Mouse (Mus musculus) E14TG2a.4 (cell line): ENCODE data around the gene Irak1.

ENCODE experiments used
- H3K27me3 ChIP-seq: 2 replicates; pipeline ENCODE4 v1.6.1; 2014; ENCODE audit warnings: low read length, control low read depth; ENCODE audit not compliant: insufficient read depth
- H3K36me3 ChIP-seq: 2 replicates; pipeline ENCODE4 v1.6.1; 2014; ENCODE audit warnings: low read length, control low read depth; ENCODE audit not compliant: insufficient read depth
- H3K4me1 ChIP-seq: replicated peaks from 2 replicates; pipeline ENCODE4 v1.6.1; 2014; ENCODE audit warnings: low read depth, low read length, control low read depth
- H3K4me3 ChIP-seq: replicated peaks from 2 replicates; pipeline ENCODE4 v1.5.1; 2014; ENCODE audit warnings: mild to moderate bottlenecking, low read length
- H3K9me3 ChIP-seq: 2 replicates; pipeline ENCODE4 v1.6.1; 2014; ENCODE audit warnings: low read length, control low read depth
- CTCF ChIP-seq: conservative IDR thresholded peaks from 2 replicates; pipeline ENCODE4 v1.5.1; 2014; ENCODE audit warnings: low read length
- NANOG ChIP-seq: IDR thresholded peaks from 2 replicates; pipeline ENCODE4 v1.6.1; 2014; ENCODE audit warnings: borderline replicate concordance, low read length, mixed read lengths
- POU5F1 ChIP-seq: IDR thresholded peaks from 2 replicates; pipeline ENCODE4 v1.6.1; 2014; ENCODE audit warnings: low read length, borderline replicate concordance

Irak1 gene

DNA sequence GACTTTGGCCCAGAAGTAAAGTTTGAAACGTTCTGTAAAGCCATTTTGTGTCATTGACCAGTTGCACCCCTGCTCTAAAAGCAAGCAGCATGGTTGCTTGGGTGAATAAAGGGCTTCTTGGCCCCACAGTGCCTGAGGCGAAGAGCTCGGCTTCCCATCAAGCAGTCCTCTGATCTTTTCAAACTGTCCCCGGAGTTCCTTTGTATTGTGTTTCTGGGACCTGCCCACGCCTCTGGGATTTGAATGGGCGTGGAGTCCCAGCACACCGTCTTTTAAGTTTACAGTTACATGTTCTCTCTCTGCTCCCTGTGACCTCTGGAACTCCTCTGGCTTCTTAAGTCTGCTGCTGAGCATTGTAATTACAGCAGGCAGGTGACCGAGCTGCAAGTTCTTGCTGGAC, 15.7 kb downstream of the Irak1 start:
- no peaks in the 10 kb centered on the region for H3K27me3 ChIP-seq
- H3K9me3 ChIP-seq, result no peaks in the 10 kb centered on the region
- TF ChIP-seq POU5F1, result no peak
- peak; percentile 55; the same call in 1 of the 2 replicates for TF ChIP-seq NANOG
- no peak for TF ChIP-seq CTCF
- H3K36me3 ChIP-seq, result no peaks in the 10 kb centered on the region
- H3K4me3 ChIP-seq, result no peak overlapping the region
- H3K4me1 ChIP-seq, result peaks cover 31% of the 10 kb centered on the region

DNA sequence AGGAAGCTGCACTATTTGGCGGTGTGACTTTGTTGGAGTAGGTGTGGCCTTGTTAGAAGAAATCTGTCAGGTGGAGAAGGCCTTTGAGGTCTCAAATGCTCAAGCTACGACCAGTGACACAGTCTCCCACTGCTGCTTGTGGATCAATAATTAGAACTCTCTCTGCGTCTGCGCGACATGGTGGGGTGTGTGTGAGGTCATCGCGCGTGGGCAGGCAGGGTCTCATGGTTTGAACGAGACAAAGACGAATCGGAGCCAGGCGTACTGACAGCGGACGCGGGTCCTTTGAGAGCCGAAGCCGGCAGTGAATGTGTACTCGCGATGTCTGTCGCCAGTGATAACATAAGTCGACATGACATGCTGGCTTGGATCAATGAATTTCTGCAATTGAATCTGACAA, 17.3 kb downstream of the Irak1 start:
- Histone ChIP-seq H3K36me3 (no peaks in the 10 kb centered on the region), H3K27me3 (no peaks in the 10 kb centered on the region), H3K9me3 (no peaks in the 10 kb centered on the region), H3K4me3 (no peak overlapping the region), H3K4me1 (peaks cover 33% of the 10 kb centered on the region)
- no peak for TF ChIP-seq NANOG
- TF ChIP-seq CTCF, result no peak
- no peak for TF ChIP-seq POU5F1

DNA sequence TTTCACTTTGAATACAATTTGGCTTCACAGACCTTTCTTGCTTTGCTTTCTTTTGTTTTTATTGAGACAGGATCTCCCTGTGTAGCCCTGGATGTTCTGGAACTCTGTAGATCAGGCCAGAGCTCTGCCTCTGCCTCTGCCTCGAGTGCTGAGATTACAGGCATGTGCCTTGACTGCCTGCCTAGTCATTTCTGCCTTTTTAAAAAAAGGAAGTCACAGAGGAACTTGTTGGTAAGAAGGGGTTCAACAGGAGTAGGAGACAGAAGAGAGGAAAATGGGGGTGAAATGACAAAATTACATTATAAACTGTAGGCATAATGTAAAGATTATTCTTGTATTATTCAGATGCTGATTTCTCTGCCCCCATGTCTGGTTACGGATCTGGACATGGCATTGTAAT, 20.1 kb downstream of the Irak1 start:
- no peaks in the 10 kb centered on the region for H3K27me3 ChIP-seq
- H3K4me1 ChIP-seq, result peaks cover 46% of the 10 kb centered on the region
- TF ChIP-seq NANOG, result no peak
- TF ChIP-seq CTCF, result no peak
- H3K9me3 ChIP-seq, result no peaks in the 10 kb centered on the region
- H3K4me3 ChIP-seq, result no peak overlapping the region
- H3K36me3 ChIP-seq, result no peaks in the 10 kb centered on the region

DNA sequence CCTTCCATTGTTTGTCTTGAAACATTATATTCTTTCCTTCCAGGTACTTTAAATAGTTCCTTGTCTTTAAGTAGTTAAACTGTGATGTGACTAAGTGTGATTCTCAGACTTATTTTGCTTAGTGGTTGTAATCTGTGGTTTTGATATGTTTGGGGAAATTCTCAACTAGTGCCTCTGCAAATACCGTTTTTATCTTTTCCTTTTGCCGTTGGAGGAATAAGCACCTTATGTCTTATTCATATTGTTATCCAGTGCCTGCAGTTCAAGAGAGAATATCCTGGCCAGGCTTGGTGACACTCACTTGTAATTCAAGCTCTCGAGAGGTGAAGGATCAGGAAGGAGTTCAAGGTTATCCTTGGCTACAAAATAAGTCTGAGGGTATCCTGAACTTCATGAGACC, 22.7 kb downstream of the Irak1 start:
- Histone ChIP-seq H3K9me3 (no peaks in the 10 kb centered on the region), H3K4me3 (no peak overlapping the region), H3K4me1 (peaks cover 48% of the 10 kb centered on the region), H3K27me3 (no peaks in the 10 kb centered on the region), H3K36me3 (no peaks in the 10 kb centered on the region)
- TF ChIP-seq CTCF (no peak), NANOG (no peak)

DNA sequence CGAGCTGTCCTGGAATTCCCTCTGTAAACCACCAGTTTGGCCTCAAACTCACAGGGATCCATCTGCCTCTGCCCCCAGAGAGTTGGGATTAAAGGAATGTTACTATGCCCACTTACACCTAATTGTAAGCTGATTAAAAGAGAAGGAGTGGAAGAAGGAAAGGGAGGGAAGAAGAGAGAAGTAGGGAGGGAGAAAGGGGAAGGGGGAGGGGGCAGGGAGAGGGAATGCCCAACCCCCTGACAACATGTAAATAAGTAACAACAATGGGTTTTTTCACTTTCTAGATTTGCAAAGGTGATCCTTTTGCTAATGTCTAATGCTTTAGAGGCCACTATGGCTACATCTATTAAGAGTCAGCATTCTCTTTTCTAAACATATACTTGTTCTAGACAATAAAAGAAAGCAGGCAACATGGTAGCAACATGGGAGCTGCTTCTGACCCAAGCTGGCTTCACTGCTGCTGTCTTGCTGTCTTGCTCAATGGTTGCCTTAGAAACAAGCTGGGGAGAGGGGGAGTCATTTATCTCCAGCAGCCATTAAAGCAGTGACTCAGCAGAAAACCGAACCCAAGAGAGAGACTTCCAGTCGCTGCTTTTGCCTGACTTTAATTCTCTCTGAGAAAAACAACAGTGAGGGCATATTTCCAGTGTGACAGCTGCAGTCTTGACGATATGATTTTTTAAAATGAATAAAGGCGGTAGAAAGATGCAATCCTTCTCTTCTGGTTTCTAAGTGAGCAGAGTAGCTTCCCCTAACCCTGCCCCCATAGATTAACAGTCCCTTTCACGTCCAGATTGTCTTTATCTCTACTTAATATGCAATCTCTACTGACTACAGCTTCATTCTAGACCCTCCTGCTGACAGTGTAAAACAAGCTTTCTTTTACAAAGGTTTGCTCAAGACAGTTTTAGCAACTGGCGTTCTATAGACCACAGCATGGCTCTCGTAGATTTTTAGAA, 24.5 kb downstream of the Irak1 start:
- TF ChIP-seq NANOG, result no peak
- Histone ChIP-seq H3K4me1 (peaks cover 35% of the 10 kb centered on the region), H3K27me3 (no peaks in the 10 kb centered on the region), H3K36me3 (no peaks in the 10 kb centered on the region), H3K4me3 (0 out of 2 replicates have a peak overlapping the region, but pooled peaks have one; percentile 13), H3K9me3 (no peaks in the 10 kb centered on the region)

DNA sequence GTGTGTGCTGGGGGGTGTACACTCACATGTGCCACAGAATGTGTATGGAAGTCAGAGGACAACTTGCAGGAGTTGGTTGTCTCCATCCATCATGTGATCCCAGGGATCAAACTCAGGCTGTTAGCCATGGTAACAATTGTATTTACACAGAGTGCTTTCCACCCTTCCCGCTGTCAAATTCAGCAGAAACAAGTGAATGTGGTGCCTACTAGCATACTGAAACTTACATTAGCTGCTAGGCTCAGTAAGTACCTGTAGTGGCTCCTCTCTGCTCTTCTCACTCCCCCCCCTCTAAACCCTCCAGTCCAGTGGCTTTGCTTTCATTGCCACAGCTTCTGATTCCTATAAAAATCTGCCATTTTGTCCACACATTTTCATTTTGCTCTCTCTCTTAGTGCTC, 45.9 kb downstream of the Irak1 start:
- Histone ChIP-seq H3K4me1 (0 out of 2 replicates have a peak, but pooled peaks cover 3% of the 10 kb centered on the region), H3K36me3 (no peaks in the 10 kb centered on the region), H3K9me3 (no peaks in the 10 kb centered on the region), H3K4me3 (no peak overlapping the region), H3K27me3 (no peaks in the 10 kb centered on the region)
- no peak for TF ChIP-seq CTCF
- no peak for TF ChIP-seq POU5F1
- no peak for TF ChIP-seq NANOG

DNA sequence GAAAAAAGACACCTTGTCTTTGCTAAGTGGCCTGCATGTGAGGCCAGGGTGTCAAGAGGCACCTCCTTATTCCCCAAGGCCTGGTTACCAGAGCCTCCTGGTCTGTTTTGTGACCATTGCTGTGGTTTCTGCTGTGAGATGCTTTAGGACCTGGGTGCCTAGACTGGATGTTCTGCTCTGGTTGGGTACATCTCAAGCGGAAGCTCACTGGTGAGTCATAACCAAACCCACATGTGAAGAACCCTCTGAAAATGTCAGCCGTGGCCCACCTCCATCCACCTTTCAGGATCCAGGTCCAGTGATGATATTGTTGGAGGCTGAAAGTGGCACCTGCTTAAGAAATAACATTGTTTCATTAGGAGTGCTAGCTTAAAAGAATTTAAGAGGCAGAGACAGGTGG, 47.4 kb downstream of the Irak1 start:
- H3K9me3 ChIP-seq, result no peaks in the 10 kb centered on the region
- no peak overlapping the region for H3K4me3 ChIP-seq
- 0 out of 2 replicates have a peak, but pooled peaks cover 3% of the 10 kb centered on the region for H3K4me1 ChIP-seq
- TF ChIP-seq POU5F1 (no peak), NANOG (no peak), CTCF (no peak)
- H3K27me3 ChIP-seq, result no peaks in the 10 kb centered on the region
- H3K36me3 ChIP-seq, result no peaks in the 10 kb centered on the region

DNA sequence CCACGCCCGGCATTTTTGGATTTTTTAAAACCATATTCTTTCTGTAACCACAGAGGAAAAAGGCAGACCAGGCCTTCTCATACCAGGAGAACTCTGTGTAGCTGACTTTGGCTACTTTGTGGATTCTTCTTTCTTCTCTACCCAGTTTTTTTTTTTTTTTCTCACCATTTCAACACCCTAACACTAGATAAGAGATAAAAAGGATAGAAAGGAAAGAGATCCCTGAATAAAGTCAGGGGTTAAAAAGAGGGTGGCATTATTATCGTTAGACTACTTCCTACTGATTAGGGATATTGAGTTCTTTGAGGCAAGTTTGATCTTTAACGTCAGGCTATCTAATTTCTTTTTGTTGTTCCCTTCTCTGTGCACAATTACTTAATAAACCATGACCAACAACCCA, 50.9 kb downstream of the Irak1 start:
- Histone ChIP-seq H3K27me3 (no peaks in the 10 kb centered on the region), H3K9me3 (no peaks in the 10 kb centered on the region), H3K36me3 (no peaks in the 10 kb centered on the region), H3K4me3 (no peak overlapping the region), H3K4me1 (peaks cover 18% of the 10 kb centered on the region)
- TF ChIP-seq NANOG, result no peak

DNA sequence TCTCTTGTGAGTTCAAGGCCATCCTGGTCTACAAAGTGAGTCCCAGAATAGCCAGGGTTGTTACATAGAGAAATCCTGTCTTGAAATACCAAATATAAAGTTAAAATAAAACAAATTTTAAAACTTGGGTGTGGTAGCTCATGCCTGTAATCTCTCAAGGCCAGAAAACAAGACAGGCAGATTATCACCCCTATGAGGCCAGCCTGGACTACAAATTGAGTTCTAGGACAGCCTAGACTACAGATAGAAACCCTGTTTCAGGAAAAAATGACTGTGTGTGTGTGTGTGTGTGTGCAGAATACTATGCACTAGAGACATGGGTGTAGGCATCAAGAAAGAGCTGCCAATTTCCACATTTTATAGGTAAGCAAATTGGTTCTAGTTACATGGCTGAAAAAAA, 52.9 kb downstream of the Irak1 start:
- Histone ChIP-seq H3K4me3 (no peak overlapping the region), H3K9me3 (no peaks in the 10 kb centered on the region), H3K27me3 (no peaks in the 10 kb centered on the region), H3K36me3 (no peaks in the 10 kb centered on the region), H3K4me1 (peaks cover 18% of the 10 kb centered on the region)
- TF ChIP-seq POU5F1, result no peak
- TF ChIP-seq CTCF, result no peak
- no peak for TF ChIP-seq NANOG
